Mouse (Mus musculus) stomach, postnatal 0 days (tissue): ENCODE measurements around the gene Borcs5. TPM values are rescaled to one million over a fixed set of nuclear protein-coding genes. Genes with fewer than 3 reads are reported as not detected.

ENCODE experiments used
- ATAC-seq: fragments of 200-750 bp; cut with Nextera tagmentation; 2 replicates; pipeline ENCODE4 v1.8.0; 2017; ENCODE audit not compliant: low FRiP score, low TSS enrichment
- DNase-seq: peaks from one replicate; pipeline ENCODE4 v3.0.0-alpha.2; 2016; ENCODE audit warnings: low spot score
- H3K27ac ChIP-seq: fragments of 300-500 bp; sonication (generic); replicated peaks from 2 replicates; pipeline ENCODE4 v1.5.1; 2014; ENCODE audit warnings: mild to moderate bottlenecking, control low read depth
- H3K27me3 ChIP-seq: fragments of 300-500 bp; sonication (generic); 2 replicates; pipeline ENCODE4 v1.6.1; 2014; ENCODE audit warnings: low read length; ENCODE audit not compliant: control insufficient read depth, insufficient read depth
- H3K36me3 ChIP-seq: fragments of 300-500 bp; sonication (generic); 2 replicates; pipeline ENCODE4 v1.6.1; 2014; ENCODE audit warnings: low read length, mixed read lengths; ENCODE audit not compliant: control insufficient read depth, insufficient read depth
- H3K4me1 ChIP-seq: fragments of 300-500 bp; sonication (generic); replicated peaks from 2 replicates; pipeline ENCODE4 v1.6.1; 2014; ENCODE audit warnings: antibody characterized with exemption; ENCODE audit not compliant: control insufficient read depth, insufficient read depth
- H3K4me2 ChIP-seq: fragments of 300-500 bp; sonication (generic); replicated peaks from 2 replicates; pipeline ENCODE4 v1.6.1; 2014; ENCODE audit warnings: low read depth, mild to moderate bottlenecking, control low read depth, moderate library complexity
- H3K4me3 ChIP-seq: fragments of 300-500 bp; sonication (generic); 2 replicates; pipeline ENCODE4 v1.5.1; 2014; ENCODE audit warnings: low read depth, low read length, control low read depth
- H3K9ac ChIP-seq: fragments of 300-500 bp; sonication (generic); 2 replicates; pipeline ENCODE4 v1.6.1; 2014; ENCODE audit warnings: mild to moderate bottlenecking, low read length, control low read depth, mixed read lengths
- H3K9me3 ChIP-seq: fragments of 300-500 bp; sonication (generic); 2 replicates; pipeline ENCODE4 v1.6.1; 2016; ENCODE audit warnings: low read length; ENCODE audit not compliant: control insufficient read depth
- CTCF ChIP-seq: IDR thresholded peaks from 2 replicates; pipeline ENCODE4 v1.5.1; 2016; ENCODE audit warnings: antibody characterized with exemption, low read depth, mild to moderate bottlenecking, moderate library complexity
- EP300 ChIP-seq: optimal IDR thresholded peaks from 2 replicates; pipeline ENCODE3; 2016; ENCODE audit warnings: antibody characterized with exemption
- WGBS: fragments of 180-500 bp; shearing (Covaris S2); extraction: QIAGEN DNeasy Blood & Tissue Kit; methylation state at CpG from one replicate; pipeline ENCODE4 v1.1.7; 2014; 5-methylcytosine and 5-hydroxymethylcytosine counted together
- polyA plus RNA-seq: library from polyadenylated mRNA; unstranded; fragments of >200 nt; fragmentation: Nextera tagmentation; extraction: Ambion mirVana; gene quantifications from 2 replicates; pipeline ENCODE4 v1.2.1, GENCODE M21; 2015

Gene Borcs5
- polyA plus RNA-seq, 1 experiment from 2014 or later = 17.7 TPM

GRCm38 (mm10) chr6:134641738-134642446, 2.6 kb downstream of the Borcs5 start:
- no peaks in the 10 kb centered on the region for H3K9me3 ChIP-seq
- peak overlapping the region; percentile 89 for H3K27ac ChIP-seq
- no peaks in the 10 kb centered on the region for H3K4me1 ChIP-seq
- H3K27me3 ChIP-seq = no peaks in the 10 kb centered on the region
- TF ChIP-seq EP300 (no peak), CTCF (no peak)
- H3K4me2 ChIP-seq = peak overlapping the region; percentile 83
- no peaks in the 10 kb centered on the region for H3K36me3 ChIP-seq
- DNase-seq (no peak), ATAC-seq (no peak)
- H3K9ac ChIP-seq = peak overlapping the region; percentile 13; the same call in 1 of the 2 replicates
- 52% methylated on average over 9 of the region's 9 CpGs for WGBS
- H3K4me3 ChIP-seq = peak overlapping the region; percentile 85

- TF ChIP-seq CTCF (no peak), EP300 (no peak)
- Histone ChIP-seq H3K9me3 (no peaks in the 10 kb centered on the region), H3K36me3 (no peaks in the 10 kb centered on the region), H3K27ac (no peak overlapping the region), H3K9ac (no peak overlapping the region), H3K4me1 (0 out of 2 replicates have a peak, but pooled peaks cover 3% of the 10 kb centered on the region), H3K27me3 (no peaks in the 10 kb centered on the region), H3K4me3 (no peak overlapping the region), H3K4me2 (no peak overlapping the region)
- WGBS = 96% methylated on average over 5 of the region's 5 CpGs
- DNase-seq (no peak), ATAC-seq (no peak)
These were observed 4.0 kb downstream of the Borcs5 start for GRCm38 (mm10) chr6:134643296-134643695.

- Histone ChIP-seq H3K27ac (no peak overlapping the region), H3K36me3 (no peaks in the 10 kb centered on the region), H3K4me3 (no peak overlapping the region), H3K27me3 (no peaks in the 10 kb centered on the region), H3K9me3 (no peaks in the 10 kb centered on the region), H3K4me1 (0 out of 2 replicates have a peak, but pooled peaks cover 3% of the 10 kb centered on the region), H3K4me2 (no peak overlapping the region), H3K9ac (no peak overlapping the region)
- DNase-seq = peak; percentile 43
- 71% methylated on average over 6 of the region's 6 CpGs for WGBS
- no peak for TF ChIP-seq EP300
- TF ChIP-seq CTCF = no peak
- peak; percentile 82; the same call in 1 of the 2 replicates for ATAC-seq
These were observed 7.5 kb downstream of the Borcs5 start for GRCm38 (mm10) chr6:134646835-134647234.

- TF ChIP-seq CTCF = no peak
- TF ChIP-seq EP300 = no peak
- H3K27me3 ChIP-seq = no peaks in the 10 kb centered on the region
- no peak overlapping the region for H3K4me2 ChIP-seq
- H3K4me1 ChIP-seq = 0 out of 2 replicates have a peak, but pooled peaks cover 3% of the 10 kb centered on the region
- 19% methylated on average over 5 of the region's 5 CpGs for WGBS
- peak; percentile 50; the same call in 1 of the 2 replicates for ATAC-seq
- no peak overlapping the region for H3K9ac ChIP-seq
- H3K36me3 ChIP-seq = no peaks in the 10 kb centered on the region
- no peaks in the 10 kb centered on the region for H3K9me3 ChIP-seq
- peak; percentile 37 for DNase-seq
- no peak overlapping the region for H3K4me3 ChIP-seq
- H3K27ac ChIP-seq = peak overlapping the region; percentile 40; the same call in 1 of the 2 replicates
These were observed 8.3 kb downstream of the Borcs5 start for GRCm38 (mm10) chr6:134647621-134648020.

GRCm38 (mm10) chr6:134648356-134648755, 9.0 kb downstream of the Borcs5 start:
- Histone ChIP-seq H3K4me1 (0 out of 2 replicates have a peak, but pooled peaks cover 3% of the 10 kb centered on the region), H3K9me3 (no peaks in the 10 kb centered on the region), H3K9ac (no peak overlapping the region), H3K27me3 (no peaks in the 10 kb centered on the region), H3K4me2 (no peak overlapping the region), H3K4me3 (no peak overlapping the region), H3K36me3 (no peaks in the 10 kb centered on the region), H3K27ac (no peak overlapping the region; the same call in 1 of the 2 replicates)
- ATAC-seq (no peak), DNase-seq (no peak)
- TF ChIP-seq EP300 (no peak), CTCF (no peak)
- WGBS = 72% methylated on average over 5 of the region's 5 CpGs

GRCm38 (mm10) chr6:134656527-134656926, 17.2 kb downstream of the Borcs5 start:
- Histone ChIP-seq H3K36me3 (no peaks in the 10 kb centered on the region), H3K27ac (no peak overlapping the region; the same call in 1 of the 2 replicates), H3K9me3 (no peaks in the 10 kb centered on the region), H3K4me2 (no peak overlapping the region), H3K4me1 (no peaks in the 10 kb centered on the region), H3K27me3 (no peaks in the 10 kb centered on the region), H3K4me3 (no peak overlapping the region), H3K9ac (no peak overlapping the region)
- no peak for ATAC-seq
- DNase-seq = no peak
- 70% methylated on average over 4 of the region's 4 CpGs for WGBS
- TF ChIP-seq CTCF (no peak), EP300 (no peak)
